Mouse (Mus musculus): Measurements from ENCODE around the gene Sytl2. TPM values are rescaled to one million over a fixed set of nuclear protein-coding genes. Genes with fewer than 3 reads are reported as not detected.

Gene Sytl2
- total and polyA plus RNA-seq, 2 experiments from 2014 or later: 7.3 to 11.4 TPM

DNA sequence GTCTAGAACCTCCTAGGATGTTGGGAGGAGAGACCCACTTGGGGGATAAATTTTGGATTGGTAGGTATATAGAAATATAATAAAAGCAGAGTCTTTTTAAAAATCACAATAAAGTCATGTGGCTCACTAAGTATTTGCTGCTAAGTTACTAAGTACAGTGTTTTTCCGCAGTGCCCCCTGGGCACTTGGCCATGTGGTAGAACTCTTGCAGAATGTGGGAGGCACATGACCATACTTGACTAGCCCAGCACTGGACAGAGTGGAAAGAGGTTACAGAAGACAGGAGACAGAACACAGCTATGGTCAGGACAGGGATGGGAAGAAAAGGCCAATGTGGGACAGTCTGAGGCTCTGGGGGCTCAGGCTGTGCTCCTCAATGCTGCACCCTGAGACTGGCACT, 4.9 kb downstream of the Sytl2 start:
- Histone ChIP-seq H3K4me2 (ENCODE audit: low read depth, low read length) (no peak overlapping the region), H3K9ac (replicated peaks; ENCODE audit: low read length) (no peak overlapping the region), H3K36me3 (ENCODE audit: insufficient read depth, low read length) (no peaks in the 10 kb centered on the region), H3K9me3 (ENCODE audit: low read length) (no peaks in the 10 kb centered on the region), H3K27me3 (ENCODE audit: insufficient read depth, low read length) (no peaks in the 10 kb centered on the region), H3K4me1 (ENCODE audit: insufficient read depth, low read length) (no peaks in the 10 kb centered on the region), H3K27ac (no peak overlapping the region), H3K4me3 (ENCODE audit: low read length) (no peak overlapping the region)
- no peak for TF ChIP-seq CTCF (IDR thresholded peaks at IDR 0.05; ENCODE audit: low read depth)
- DNase-seq (ENCODE audit: low spot score) (no peak), ATAC-seq (no peak)
- 82% methylated on average over 1 of the region's 1 CpGs for WGBS

GRCm38 (mm10) chr7:90308003-90308402, 6.0 kb downstream of the Sytl2 start:
- H3K4me3 ChIP-seq (ENCODE audit: low read length): no peak overlapping the region
- WGBS: 73% methylated on average over 6 of the region's 6 CpGs
- no peak overlapping the region for H3K9ac ChIP-seq (replicated peaks; ENCODE audit: low read length)
- DNase-seq (ENCODE audit: low spot score) (no peak), ATAC-seq (no peak)
- no peak for TF ChIP-seq CTCF (IDR thresholded peaks at IDR 0.05; ENCODE audit: low read depth)
- H3K36me3 ChIP-seq (ENCODE audit: insufficient read depth, low read length): no peaks in the 10 kb centered on the region
- H3K9me3 ChIP-seq (ENCODE audit: low read length): no peaks in the 10 kb centered on the region
- no peaks in the 10 kb centered on the region for H3K4me1 ChIP-seq (ENCODE audit: insufficient read depth, low read length)
- no peak overlapping the region for H3K27ac ChIP-seq
- no peak overlapping the region for H3K4me2 ChIP-seq (ENCODE audit: low read depth, low read length)
- no peaks in the 10 kb centered on the region for H3K27me3 ChIP-seq (ENCODE audit: insufficient read depth, low read length)

GRCm38 (mm10) chr7:90312151-90312883, 10.3 kb downstream of the Sytl2 start:
- Histone ChIP-seq H3K36me3 (ENCODE audit: insufficient read depth, low read length) (no peaks in the 10 kb centered on the region), H3K4me2 (ENCODE audit: low read depth, low read length) (no peak overlapping the region), H3K4me3 (ENCODE audit: low read length) (no peak overlapping the region), H3K9ac (replicated peaks; ENCODE audit: low read length) (no peak overlapping the region), H3K27me3 (ENCODE audit: insufficient read depth, low read length) (no peaks in the 10 kb centered on the region), H3K4me1 (ENCODE audit: insufficient read depth, low read length) (no peaks in the 10 kb centered on the region), H3K9me3 (ENCODE audit: low read length) (no peaks in the 10 kb centered on the region), H3K27ac (no peak overlapping the region)
- WGBS: 70% methylated on average over 7 of the region's 7 CpGs
- ATAC-seq: no peak
- DNase-seq (ENCODE audit: low spot score): no peak
- TF ChIP-seq CTCF (IDR thresholded peaks at IDR 0.05; ENCODE audit: low read depth): no peak

- H3K9ac ChIP-seq (replicated peaks; ENCODE audit: low read length): no peak overlapping the region
- no peak overlapping the region for H3K27ac ChIP-seq
- 84% methylated on average over 3 of the region's 3 CpGs for WGBS
- no peaks in the 10 kb centered on the region for H3K36me3 ChIP-seq (ENCODE audit: insufficient read depth, low read length)
- H3K4me2 ChIP-seq (ENCODE audit: low read depth, low read length): no peak overlapping the region
- ATAC-seq (no peak), DNase-seq (ENCODE audit: low spot score) (no peak)
- H3K4me3 ChIP-seq (ENCODE audit: low read length): no peak overlapping the region
- H3K27me3 ChIP-seq (ENCODE audit: insufficient read depth, low read length): no peaks in the 10 kb centered on the region
- no peaks in the 10 kb centered on the region for H3K4me1 ChIP-seq (ENCODE audit: insufficient read depth, low read length)
- no peaks in the 10 kb centered on the region for H3K9me3 ChIP-seq (ENCODE audit: low read length)
- TF ChIP-seq CTCF (IDR thresholded peaks at IDR 0.05; ENCODE audit: low read depth): no peak
Measured at GRCm38 (mm10) chr7:90313421-90313820, 11.4 kb downstream of the Sytl2 start.

DNA sequence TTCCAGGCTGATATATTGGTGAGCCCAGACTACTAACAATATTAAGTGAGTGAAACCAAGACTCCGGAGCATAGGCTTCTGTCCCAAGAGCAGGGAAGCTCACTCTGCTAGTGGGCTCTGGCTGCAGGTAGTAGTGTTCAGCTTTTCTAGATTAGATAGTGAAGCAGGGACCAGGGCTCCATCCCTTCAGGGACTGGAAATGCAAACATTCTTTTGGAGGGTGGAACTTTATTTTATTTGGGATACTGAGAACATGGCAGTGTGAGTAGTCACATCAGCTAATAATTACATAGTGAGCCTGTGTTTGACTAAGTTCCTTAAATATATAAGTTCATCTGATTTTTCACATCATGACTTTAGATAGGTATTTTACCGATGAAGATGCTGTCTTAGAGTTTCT, 14.8 kb downstream of the Sytl2 start:
- no peak overlapping the region for H3K4me2 ChIP-seq (ENCODE audit: low read depth, low read length)
- no peaks in the 10 kb centered on the region for H3K36me3 ChIP-seq (ENCODE audit: insufficient read depth, low read length)
- H3K9me3 ChIP-seq (ENCODE audit: low read length): no peaks in the 10 kb centered on the region
- DNase-seq (ENCODE audit: low spot score) (no peak), ATAC-seq (no peak)
- no peak overlapping the region for H3K27ac ChIP-seq
- no peaks in the 10 kb centered on the region for H3K4me1 ChIP-seq (ENCODE audit: insufficient read depth, low read length)
- no peak for TF ChIP-seq CTCF (IDR thresholded peaks at IDR 0.05; ENCODE audit: low read depth)
- H3K4me3 ChIP-seq (ENCODE audit: low read length): no peak overlapping the region
- H3K27me3 ChIP-seq (ENCODE audit: insufficient read depth, low read length): no peaks in the 10 kb centered on the region
- 99% methylated on average over 2 of the region's 2 CpGs for WGBS
- no peak overlapping the region for H3K9ac ChIP-seq (replicated peaks; ENCODE audit: low read length)

DNA sequence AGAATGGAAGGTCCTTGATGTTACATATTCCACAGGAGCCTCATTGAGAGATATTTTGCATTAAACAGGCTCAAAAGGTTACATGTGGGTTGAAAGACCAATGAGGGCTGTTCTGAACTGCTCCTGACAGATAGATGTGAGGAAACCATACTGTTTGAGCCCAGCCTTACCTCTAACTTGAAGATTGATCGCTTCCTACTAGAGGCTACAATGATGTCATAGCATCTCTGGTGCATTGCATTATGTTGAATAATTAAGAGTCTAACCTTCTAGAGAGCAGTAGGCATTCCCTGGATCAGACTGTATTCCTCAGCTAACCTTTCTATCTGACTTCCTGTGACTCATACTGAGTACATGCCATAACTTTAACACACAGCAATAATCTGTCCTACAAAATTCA, 17.4 kb downstream of the Sytl2 start:
- no peak for TF ChIP-seq CTCF (IDR thresholded peaks at IDR 0.05; ENCODE audit: low read depth)
- Histone ChIP-seq H3K9ac (replicated peaks; ENCODE audit: low read length) (no peak overlapping the region), H3K4me1 (ENCODE audit: insufficient read depth, low read length) (no peaks in the 10 kb centered on the region), H3K4me2 (ENCODE audit: low read depth, low read length) (no peak overlapping the region), H3K9me3 (ENCODE audit: low read length) (no peaks in the 10 kb centered on the region), H3K27me3 (ENCODE audit: insufficient read depth, low read length) (no peaks in the 10 kb centered on the region), H3K27ac (no peak overlapping the region), H3K36me3 (ENCODE audit: insufficient read depth, low read length) (no peaks in the 10 kb centered on the region), H3K4me3 (ENCODE audit: low read length) (no peak overlapping the region)
- DNase-seq (ENCODE audit: low spot score) (no peak), ATAC-seq (no peak)
- WGBS: 97% methylated on average over 1 of the region's 1 CpGs

DNA sequence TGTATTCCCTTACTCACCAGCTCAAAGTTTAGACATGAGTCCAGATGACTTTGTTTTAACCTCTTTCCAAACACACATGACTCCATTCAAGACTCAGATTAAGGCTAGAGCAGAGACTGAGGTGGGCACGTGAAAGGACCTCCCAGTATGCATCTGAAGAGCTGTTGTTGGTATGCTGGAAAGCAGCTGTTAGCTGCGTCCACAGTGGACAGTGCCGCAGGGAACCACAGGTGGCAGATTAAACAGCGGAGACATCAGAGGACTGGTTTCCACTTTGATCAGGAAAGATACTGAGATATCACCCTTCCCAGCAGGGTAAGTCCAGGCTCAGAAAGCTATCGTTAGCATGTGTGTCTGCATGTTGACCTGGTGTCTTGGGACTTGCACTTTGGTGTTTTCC, 18.1 kb downstream of the Sytl2 start:
- no peak overlapping the region for H3K4me3 ChIP-seq (ENCODE audit: low read length)
- H3K36me3 ChIP-seq (ENCODE audit: insufficient read depth, low read length): no peaks in the 10 kb centered on the region
- H3K27ac ChIP-seq: no peak overlapping the region
- no peak for TF ChIP-seq CTCF (IDR thresholded peaks at IDR 0.05; ENCODE audit: low read depth)
- no peaks in the 10 kb centered on the region for H3K27me3 ChIP-seq (ENCODE audit: insufficient read depth, low read length)
- no peaks in the 10 kb centered on the region for H3K9me3 ChIP-seq (ENCODE audit: low read length)
- WGBS: 62% methylated on average over 5 of the region's 5 CpGs
- no peak for ATAC-seq
- H3K9ac ChIP-seq (replicated peaks; ENCODE audit: low read length): no peak overlapping the region
- no peaks in the 10 kb centered on the region for H3K4me1 ChIP-seq (ENCODE audit: insufficient read depth, low read length)
- no peak for DNase-seq (ENCODE audit: low spot score)
- no peak overlapping the region for H3K4me2 ChIP-seq (ENCODE audit: low read depth, low read length)

Measured in hindbrain, postnatal 0 days (tissue).